Mouse (Mus musculus): ENCODE results near the gene Omp. TPM values are rescaled to one million over a fixed set of nuclear protein-coding genes. Genes with fewer than 3 reads are reported as not detected.
"Not testable (repeated sequence)": the region's sequence is repeated elsewhere in the genome, so short reads cannot be mapped to it uniquely, and the experiment has no call there.

Omp gene
- polyA plus RNA-seq, 1 experiment from 2014 or later: 0.38 TPM

DNA sequence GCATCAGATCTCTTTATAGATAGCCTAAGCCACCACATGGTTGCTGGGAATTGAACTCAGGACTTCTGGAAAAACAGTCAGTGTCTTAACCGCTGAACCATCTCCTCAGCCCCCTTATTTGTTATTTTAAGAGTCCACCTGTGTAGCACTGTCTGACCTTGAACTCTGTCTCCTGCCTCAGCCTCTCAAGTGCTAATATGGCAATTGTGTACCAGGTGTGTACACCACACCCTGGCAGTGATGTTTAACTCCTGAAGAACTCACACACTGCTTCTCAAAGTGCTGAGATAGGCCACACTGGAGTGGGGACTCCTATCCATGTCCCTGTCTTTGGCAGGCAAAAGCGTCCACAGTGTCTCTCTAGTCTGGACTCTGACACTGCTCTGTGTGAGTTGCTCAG is 43.4 kb upstream of the Omp start:
- no peaks in the 10 kb centered on the region for H3K9me3 ChIP-seq (replicated peaks; ENCODE audit: low read length)
- H3K4me2 ChIP-seq (ENCODE audit: low read length): no peak overlapping the region
- H3K36me3 ChIP-seq (ENCODE audit: insufficient read depth, low read length): no peaks in the 10 kb centered on the region
- H3K4me3 ChIP-seq (replicated peaks; ENCODE audit: low read depth, low read length): no peak overlapping the region
- 90% methylated on average over 2 of the region's 2 CpGs for WGBS
- no peak overlapping the region for H3K9ac ChIP-seq (ENCODE audit: low read depth, low read length)
- no peak for DNase-seq (ENCODE audit: low spot score)
- no peak for ATAC-seq (replicated peaks; ENCODE audit: low FRiP score, low read depth)
- H3K27ac ChIP-seq: no peak overlapping the region
- H3K27me3 ChIP-seq (ENCODE audit: insufficient read depth, low read length): peaks cover 17% of the 10 kb centered on the region
- peaks cover 3% of the 10 kb centered on the region for H3K4me1 ChIP-seq (replicated peaks; ENCODE audit: insufficient read depth, low read length)
- no peak for TF ChIP-seq CTCF (IDR thresholded peaks at IDR 0.05; ENCODE audit: low read depth)

DNA sequence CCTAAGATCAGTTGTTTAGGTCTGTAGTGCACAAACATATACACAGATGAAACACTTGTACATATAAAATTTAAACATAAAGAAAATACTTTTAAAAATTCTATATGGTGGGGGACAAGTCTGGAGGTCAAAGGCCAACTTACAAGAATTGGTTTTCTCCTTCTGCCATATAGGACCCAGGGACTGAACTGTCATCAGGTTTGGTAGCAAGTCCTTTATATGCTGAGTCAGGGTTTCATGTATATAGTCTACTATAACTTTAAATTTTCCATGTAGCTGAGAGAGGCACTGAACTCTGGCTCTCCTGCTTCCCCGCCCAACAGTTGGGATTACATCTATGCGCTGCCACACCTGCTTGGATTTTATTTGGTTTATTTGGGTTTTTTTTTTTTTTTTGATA is 42.9 kb upstream of the Omp start:
- DNase-seq (ENCODE audit: low spot score) (no peak), ATAC-seq (replicated peaks; ENCODE audit: low FRiP score, low read depth) (no peak)
- Histone ChIP-seq H3K4me1 (replicated peaks; ENCODE audit: insufficient read depth, low read length) (no peaks in the 10 kb centered on the region; the same call in 1 of the 2 replicates), H3K27ac (no peak overlapping the region), H3K4me2 (ENCODE audit: low read length) (no peak overlapping the region), H3K9me3 (replicated peaks; ENCODE audit: low read length) (no peaks in the 10 kb centered on the region), H3K27me3 (ENCODE audit: insufficient read depth, low read length) (peaks cover 13% of the 10 kb centered on the region), H3K9ac (ENCODE audit: low read depth, low read length) (no peak overlapping the region), H3K36me3 (ENCODE audit: insufficient read depth, low read length) (no peaks in the 10 kb centered on the region), H3K4me3 (replicated peaks; ENCODE audit: low read depth, low read length) (no peak overlapping the region)
- no peak for TF ChIP-seq CTCF (IDR thresholded peaks at IDR 0.05; ENCODE audit: low read depth)
- WGBS: 94% methylated on average over 2 of the region's 2 CpGs

GRCm38 (mm10) chr7:98187332-98187731 is 42.0 kb upstream of the Omp start:
- not testable (repeated sequence) for H3K4me1 ChIP-seq (replicated peaks; ENCODE audit: insufficient read depth, low read length); H3K4me3 ChIP-seq (replicated peaks; ENCODE audit: low read depth, low read length); H3K27ac ChIP-seq; DNase-seq (ENCODE audit: low spot score); H3K4me2 ChIP-seq (ENCODE audit: low read length); ATAC-seq (replicated peaks; ENCODE audit: low FRiP score, low read depth); H3K9me3 ChIP-seq (replicated peaks; ENCODE audit: low read length); H3K27me3 ChIP-seq (ENCODE audit: insufficient read depth, low read length); H3K9ac ChIP-seq (ENCODE audit: low read depth, low read length); H3K36me3 ChIP-seq (ENCODE audit: insufficient read depth, low read length)
- WGBS: 83% methylated on average over 3 of the region's 3 CpGs

DNA sequence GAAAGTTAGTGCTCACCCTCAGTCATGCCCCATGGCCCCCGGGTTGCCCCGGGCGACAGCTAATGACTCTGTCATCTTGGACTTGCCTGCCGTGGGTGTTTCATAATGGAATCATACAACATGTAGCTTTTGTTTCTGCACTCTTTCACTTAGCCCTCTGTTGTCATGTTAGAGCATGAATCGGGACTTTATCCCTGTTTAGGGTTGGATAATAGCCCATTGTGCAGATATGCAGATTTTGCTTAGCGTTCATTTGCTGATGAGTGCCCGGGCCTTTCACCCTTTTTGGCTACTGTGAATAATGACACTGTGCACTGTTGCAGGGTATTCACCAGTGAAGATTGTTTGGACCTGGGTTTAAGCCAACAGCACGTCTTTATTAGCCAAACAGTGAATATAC is 41.3 kb upstream of the Omp start:
- ATAC-seq (replicated peaks; ENCODE audit: low FRiP score, low read depth) (no peak), DNase-seq (ENCODE audit: low spot score) (no peak)
- TF ChIP-seq CTCF (IDR thresholded peaks at IDR 0.05; ENCODE audit: low read depth): no peak
- Histone ChIP-seq H3K4me3 (replicated peaks; ENCODE audit: low read depth, low read length) (no peak overlapping the region), H3K9me3 (replicated peaks; ENCODE audit: low read length) (no peaks in the 10 kb centered on the region), H3K27ac (no peak overlapping the region), H3K36me3 (ENCODE audit: insufficient read depth, low read length) (no peaks in the 10 kb centered on the region), H3K4me1 (replicated peaks; ENCODE audit: insufficient read depth, low read length) (no peaks in the 10 kb centered on the region), H3K9ac (ENCODE audit: low read depth, low read length) (no peak overlapping the region), H3K4me2 (ENCODE audit: low read length) (no peak overlapping the region), H3K27me3 (ENCODE audit: insufficient read depth, low read length) (no peaks in the 10 kb centered on the region)
- WGBS: 68% methylated on average over 8 of the region's 8 CpGs

GRCm38 (mm10) chr7:98185326-98185725 is 40.0 kb upstream of the Omp start:
- H3K4me3 ChIP-seq (replicated peaks; ENCODE audit: low read depth, low read length): no peak overlapping the region
- no peaks in the 10 kb centered on the region for H3K27me3 ChIP-seq (ENCODE audit: insufficient read depth, low read length)
- H3K27ac ChIP-seq: peak overlapping the region; percentile 70; the same call in 1 of the 2 replicates
- no peak for TF ChIP-seq CTCF (IDR thresholded peaks at IDR 0.05; ENCODE audit: low read depth)
- H3K4me2 ChIP-seq (ENCODE audit: low read length): no peak overlapping the region
- H3K4me1 ChIP-seq (replicated peaks; ENCODE audit: insufficient read depth, low read length): no peaks in the 10 kb centered on the region
- no peaks in the 10 kb centered on the region for H3K36me3 ChIP-seq (ENCODE audit: insufficient read depth, low read length)
- 55% methylated on average over 6 of the region's 6 CpGs for WGBS
- ATAC-seq (replicated peaks; ENCODE audit: low FRiP score, low read depth) (no peak), DNase-seq (ENCODE audit: low spot score) (no peak)
- H3K9me3 ChIP-seq (replicated peaks; ENCODE audit: low read length): no peaks in the 10 kb centered on the region
- no peak overlapping the region for H3K9ac ChIP-seq (ENCODE audit: low read depth, low read length)

DNA sequence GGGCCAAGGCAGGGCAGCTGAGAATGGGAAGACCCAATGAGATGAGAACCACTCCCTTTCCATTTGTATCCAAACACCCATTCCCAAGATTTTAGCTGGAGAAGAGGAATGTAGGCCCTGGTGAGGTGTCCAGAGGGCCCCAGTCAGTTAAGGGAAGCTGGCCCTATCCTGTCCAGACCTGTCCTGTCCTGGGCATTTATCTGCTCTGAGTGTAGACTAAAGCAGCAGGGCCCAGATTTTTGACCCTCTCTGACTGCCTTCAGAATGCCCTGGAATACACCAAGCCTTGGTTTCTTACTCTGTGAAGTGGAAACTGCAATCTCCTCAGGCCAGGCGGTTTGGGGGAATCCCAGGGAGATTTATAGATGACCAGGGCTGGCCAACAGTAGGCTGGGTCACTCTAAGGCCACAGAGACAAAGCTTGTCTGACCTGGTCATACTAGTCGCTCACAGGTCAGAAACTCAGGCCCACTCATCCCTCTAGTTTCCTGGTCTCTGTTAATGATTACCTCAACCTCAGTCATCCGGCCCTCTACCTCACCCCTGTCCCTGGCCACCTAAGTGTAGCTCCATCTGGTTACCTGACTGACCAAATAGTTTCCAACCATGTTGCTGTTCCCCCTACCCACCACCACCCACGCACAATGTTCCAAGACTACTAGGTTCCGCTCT is 33.4 kb upstream of the Omp start:
- DNase-seq (ENCODE audit: low spot score): peak; percentile 42
- H3K9me3 ChIP-seq (replicated peaks; ENCODE audit: low read length): no peaks in the 10 kb centered on the region

More for the DNA sequence above, 33.4 kb upstream of the Omp start:
- Histone ChIP-seq H3K4me3 (replicated peaks; ENCODE audit: low read depth, low read length) (peak overlapping the region; percentile 85), H3K4me2 (ENCODE audit: low read length) (peak overlapping the region; percentile 91), H3K27ac (peak overlapping the region; percentile 85), H3K4me1 (replicated peaks; ENCODE audit: insufficient read depth, low read length) (peaks cover 12% of the 10 kb centered on the region; the same call in 1 of the 2 replicates), H3K36me3 (ENCODE audit: insufficient read depth, low read length) (no peaks in the 10 kb centered on the region), H3K27me3 (ENCODE audit: insufficient read depth, low read length) (no peaks in the 10 kb centered on the region), H3K9ac (ENCODE audit: low read depth, low read length) (peak overlapping the region; percentile 72; the same call in 1 of the 2 replicates)
- TF ChIP-seq CTCF (IDR thresholded peaks at IDR 0.05; ENCODE audit: low read depth): no peak
- peak; percentile 82 for ATAC-seq (replicated peaks; ENCODE audit: low FRiP score, low read depth)
- 49% methylated on average over 5 of the region's 5 CpGs for WGBS

All from kidney, postnatal 0 days (tissue).